Comparison of ENCODE assay signal across 8 mouse cellular contexts in genomic region chr17:71474128-71474527, GRCm38 (mm10). TPM values are rescaled to one million over a fixed set of nuclear protein-coding genes. Genes with fewer than 3 reads are reported as not detected.
A peak's percentile ranks its signal among the peaks of the same experiment; 100 is the strongest.
DNase-seq lines count a peak whose midpoint lies in the region; ATAC-seq and TF ChIP-seq lines count a peak whose summit lies in the region.

No protein-coding gene starts in this region.

- TF ChIP-seq EP300 in CH12.LX (IDR thresholded peaks at IDR 0.05; ENCODE audit: low read length), result no peak

- dilution Hi-C loops in CH12.LX (cut with MboI; ENCODE audit: extremely low pct_ligation_motif_present, extremely low pct_unique_long_range_greater_than_20kb, low sequenced_read_pairs), result no loop called here

- WGBS in heart, embryonic 13.5 days, result 13% methylated on average over 8 of the region's 8 CpGs
- 9% methylated on average over 8 of the region's 8 CpGs for WGBS in liver, embryonic 11.5 days

- peak overlapping the region; percentile 91 for H3K9ac ChIP-seq in heart, embryonic 13.5 days
- peak overlapping the region; percentile 92 for H3K9ac ChIP-seq in CH12.LX (ENCODE audit: insufficient read depth, low read depth)
- peak overlapping the region; percentile 86 for H3K9ac ChIP-seq in liver, embryonic 11.5 days (ENCODE audit: low read depth, low read length)

- H3K9me3 ChIP-seq in heart, embryonic 13.5 days, result no peaks in the 10 kb centered on the region
- H3K9me3 ChIP-seq in CH12.LX (replicated peaks; ENCODE audit: low read length), result no peaks in the 10 kb centered on the region
- H3K9me3 ChIP-seq in liver, embryonic 11.5 days (ENCODE audit: control insufficient read depth, low read length), result no peaks in the 10 kb centered on the region

- H3K36me3 ChIP-seq in heart, embryonic 13.5 days, result no peaks in the 10 kb centered on the region
- peaks cover 0 to 12% of the 10 kb centered on the region in 2 experiments for H3K36me3 ChIP-seq in CH12.LX (replicated peaks in 1 of 2; ENCODE audit: control insufficient read depth in 1 of 2, insufficient read depth in 1 of 2, low read length in 1 of 2)
- no peaks in the 10 kb centered on the region for H3K36me3 ChIP-seq in liver, embryonic 11.5 days (ENCODE audit: control insufficient read depth, insufficient read depth, low read length)

- H3K4me3 ChIP-seq in heart, embryonic 13.5 days, result peak overlapping the region; percentile 97
- H3K4me3 ChIP-seq in CH12.LX (replicated peaks in 1 of 3; ENCODE audit: low read depth in 2 of 3, low read length in 2 of 3, poor library complexity in 1 of 3), result peak overlapping the region; percentile 91 to 99 (median 94)
- H3K4me3 ChIP-seq in liver, embryonic 11.5 days (ENCODE audit: low read depth, low read length), result peak overlapping the region; percentile 95

- H3K27ac ChIP-seq in heart, embryonic 13.5 days (replicated peaks), result peak overlapping the region; percentile 98
- no peak overlapping the region for H3K27ac ChIP-seq in CH12.LX (ENCODE audit: insufficient read depth, low read depth)
- H3K27ac ChIP-seq in liver, embryonic 11.5 days (ENCODE audit: low read depth, low read length), result peak overlapping the region; percentile 97; the same call in 1 of the 2 replicates

- TF ChIP-seq POLR2A in CH12.LX (IDR thresholded peaks at IDR 0.05; ENCODE audit: low read depth, low read length), result no peak

- no peak for TF ChIP-seq RAD21 in CH12.LX (IDR thresholded peaks at IDR 0.05; ENCODE audit: low read depth, low read length)

- no peak for ATAC-seq in heart, embryonic 13.5 days (ENCODE audit: extremely low read depth, insufficient number of reproducible peaks, low FRiP score, low TSS enrichment)
- peak; percentile 2 for ATAC-seq in erythroblast, adult 5-6 weeks (replicated peaks; ENCODE audit: low FRiP score, poor library complexity, severe bottlenecking)
- ATAC-seq in liver, embryonic 11.5 days (replicated peaks; ENCODE audit: low FRiP score), result no peak

- H3K27me3 ChIP-seq in heart, embryonic 13.5 days (replicated peaks), result no peaks in the 10 kb centered on the region
- peaks cover 2% of the 10 kb centered on the region for H3K27me3 ChIP-seq in CH12.LX (replicated peaks)
- H3K27me3 ChIP-seq in liver, embryonic 11.5 days (replicated peaks; ENCODE audit: control insufficient read depth, insufficient read depth, low read length), result no peaks in the 10 kb centered on the region

- in situ Hi-C loops in CH12.LX (cut with MboI; ENCODE audit: low pct_ligation_motif_present, low pct_unique_long_range_greater_than_20kb, low sequenced_read_pairs), result no loop called here

- no peak for TF ChIP-seq CTCF in CH12.LX (conservative IDR thresholded peaks at IDR 0.05 in 1 of 2, IDR thresholded peaks at IDR 0.05 in 1 of 2; ENCODE audit: low read depth in 2 of 2, low read length in 2 of 2)

- H3K4me1 ChIP-seq in heart, embryonic 13.5 days, result peaks cover 21% of the 10 kb centered on the region
- peaks cover 9 to 31% of the 10 kb centered on the region in 2 experiments for H3K4me1 ChIP-seq in CH12.LX (ENCODE audit: control insufficient read depth in 1 of 2, insufficient read depth in 2 of 2)
- peaks cover 5% of the 10 kb centered on the region for H3K4me1 ChIP-seq in liver, embryonic 11.5 days (replicated peaks; ENCODE audit: control insufficient read depth, insufficient read depth, low read length)

- intact Hi-C loops in left cerebral cortex, postnatal 25 days (cut with DNase I), result no loop called here

- DNase-seq in heart, postnatal 4 days, result no peak
- peak; percentile 38 for DNase-seq in CH12.LX (ENCODE audit: extremely low read depth)
- no peak for DNase-seq in liver, embryonic 11.5 days (ENCODE audit: low spot score)
- no peak for DNase-seq in c-Kit-positive CD71-positive TER-119-positive erythroid progenitor cells, embryonic 14.5 days (ENCODE audit: low spot score)
- no peak for DNase-seq in left cerebral cortex, postnatal 25 days (ENCODE audit: low spot score in 2 of 2)
- DNase-seq in thymus, postnatal 25 days, result no peak

- H3K4me2 ChIP-seq in heart, embryonic 13.5 days, result peak overlapping the region; percentile 94
- peak overlapping the region; percentile 91 for H3K4me2 ChIP-seq in CH12.LX (ENCODE audit: insufficient read depth, low read depth, poor library complexity, severe bottlenecking)
- H3K4me2 ChIP-seq in liver, embryonic 11.5 days, result peak overlapping the region; percentile 90

- peaks cover 52% of the 10 kb centered on the region for H3K79me2 ChIP-seq in CH12.LX (replicated peaks; ENCODE audit: control insufficient read depth, extremely low read depth, insufficient read depth, poor library complexity, severe bottlenecking)

TF ChIP-seq in CH12.LX, 34 proteins besides CTCF, POLR2A, EP300 and RAD21:
- TF ChIP-seq SMC3 (IDR thresholded peaks at IDR 0.05; ENCODE audit: low read depth, low read length) (no peak), MYC (IDR thresholded peaks at IDR 0.05; ENCODE audit: low read depth, low read length) (0 out of 2 replicates have a peak, but pooled peaks have one; percentile 36), PAX5 (IDR thresholded peaks at IDR 0.05; ENCODE audit: low read length) (no peak), USF1 (IDR thresholded peaks at IDR 0.05; ENCODE audit: low read depth, low read length) (no peak), MEF2A (IDR thresholded peaks at IDR 0.05; ENCODE audit: borderline replicate concordance, low read depth, low read length) (no peak)

RNA-seq across cellular contexts. Expression of gene Smchd1, which starts 1.0 kb away (rescaled TPM):
- polyA plus RNA-seq in heart, embryonic 13.5 days (2015; fragmentation: Nextera tagmentation; extraction: Ambion mirVana), result 34.9 and 38.4 TPM in 2 replicates
- total RNA-seq in heart, postnatal 4 days (2021), result 10 to 100 TPM; 33.8 to 36.2 TPM
- total RNA-seq in CH12.LX (2012; rRNA removed) (44.4 and 50.9 TPM in 2 replicates), CH12.LX (2014; rRNA removed) (73.9 and 87.8 TPM in 2 replicates)
- 53.3 and 59.4 TPM in 2 replicates for polyA plus RNA-seq in CH12.LX (2012; ENCODE audit: insufficient read length, low read depth)
- total RNA-seq in erythroblast, adult 5-6 weeks (2015; ENCODE audit: low replicate concordance), result 49.4 and 60.6 TPM in 2 replicates
- 51.0 and 65.6 TPM in 2 replicates for total RNA-seq in erythroblast, adult 5-6 weeks (2017; ENCODE audit: low replicate concordance)
- 74.9 and 76.4 TPM in 2 replicates for polyA plus RNA-seq in liver, embryonic 11.5 days (2014; fragmentation: Nextera tagmentation; extraction: Ambion mirVana)
- 10 to 100 TPM; 30.7 to 32.0 TPM for total RNA-seq in left cerebral cortex, postnatal 25 days (2021)

RNA-seq across cellular contexts. Expression of gene Gm4707, which starts 14.4 kb away (rescaled TPM):
- 1.7 and 2.5 TPM in 2 replicates for polyA plus RNA-seq in heart, embryonic 13.5 days (2015; fragmentation: Nextera tagmentation; extraction: Ambion mirVana)
- 1 to 10 TPM; 1.2 to 2.9 TPM for total RNA-seq in heart, postnatal 4 days (2021)
- total RNA-seq in CH12.LX (2012; rRNA removed), result 1.1 and 1.5 TPM in 2 replicates
- 0.16 and 1.5 TPM in 2 replicates for total RNA-seq in CH12.LX (2014; rRNA removed)
- 0.33 and 1.1 TPM in 2 replicates for polyA plus RNA-seq in CH12.LX (2012; ENCODE audit: insufficient read length, low read depth)
- 1.9 TPM in 1 of 2 replicates, not detected in the other for total RNA-seq in erythroblast, adult 5-6 weeks (2015; ENCODE audit: low replicate concordance)
- 1.3 and 1.4 TPM in 2 replicates for total RNA-seq in erythroblast, adult 5-6 weeks (2017; ENCODE audit: low replicate concordance)
- polyA plus RNA-seq in liver, embryonic 11.5 days (2014; fragmentation: Nextera tagmentation; extraction: Ambion mirVana), result 3.5 and 5.2 TPM in 2 replicates
- 1 to 10 TPM; 2.2 to 2.5 TPM for total RNA-seq in left cerebral cortex, postnatal 25 days (2021)

RNA-seq across cellular contexts. Expression of gene Ndc80, which starts 52.5 kb away (rescaled TPM):
- polyA plus RNA-seq in heart, embryonic 13.5 days (2015; fragmentation: Nextera tagmentation; extraction: Ambion mirVana), result 30.8 and 34.1 TPM in 2 replicates
- 10 to 100 TPM; 21.3 to 25.3 TPM for total RNA-seq in heart, postnatal 4 days (2021)
- 24.4 and 26.7 TPM in 2 replicates for total RNA-seq in CH12.LX (2012; rRNA removed)
- total RNA-seq in CH12.LX (2014; rRNA removed), result 44.5 and 55.6 TPM in 2 replicates
- polyA plus RNA-seq in CH12.LX (2012; ENCODE audit: insufficient read length, low read depth), result 41.8 and 49.6 TPM in 2 replicates
- total RNA-seq in erythroblast, adult 5-6 weeks (2015; ENCODE audit: low replicate concordance), result 29.5 and 32.9 TPM in 2 replicates
- total RNA-seq in erythroblast, adult 5-6 weeks (2017; ENCODE audit: low replicate concordance), result 39.2 and 56.2 TPM in 2 replicates
- 50.4 and 52.6 TPM in 2 replicates for polyA plus RNA-seq in liver, embryonic 11.5 days (2014; fragmentation: Nextera tagmentation; extraction: Ambion mirVana)
- total RNA-seq in left cerebral cortex, postnatal 25 days (2021), result under 1 TPM; 0.34 to 0.57 TPM

Comparison
In these comparisons a context has a peak if more than half of its experiments do, and no peak if none do; other contexts are left out.
1. RNA of gene Ndc80, which starts 52.5 kb away (total RNA-seq): 24.4 to 55.6 TPM in CH12.LX, 29.5 to 56.2 TPM in erythroblast, adult 5-6 weeks and 21.3 to 25.3 TPM in heart, postnatal 4 days; 0.34 to 0.57 TPM in left cerebral cortex, postnatal 25 days; every median in the first group is over 10 times any median in the second.
2. Peak in every context shown above with its lines, with median percentiles within 50 percentile points of each other: H3K4me2 ChIP-seq, H3K4me3 ChIP-seq and H3K9ac ChIP-seq.